Mouse (Mus musculus) midbrain, embryonic 11.5 days (tissue): Measurements from ENCODE around the gene Camta2. TPM values are rescaled to one million over a fixed set of nuclear protein-coding genes. Genes with fewer than 3 reads are reported as not detected.
A peak's percentile ranks its signal among the peaks of the same experiment; 100 is the strongest.

Experiments
- ATAC-seq: fragments of 200-750 bp; cut with Nextera tagmentation; 2 replicates; pipeline ENCODE4 v1.8.0; 2017; ENCODE audit warnings: moderate TSS enrichment, moderate library complexity; ENCODE audit not compliant: low FRiP score
- DNase-seq: peaks from one replicate; pipeline ENCODE4 v3.0.0; 2015; ENCODE audit warnings: low spot score; ENCODE audit errors: missing footprints
- H3K27ac ChIP-seq: fragments of 300-500 bp; sonication (generic); 2 replicates; pipeline ENCODE4 v1.5.1; 2014; ENCODE audit warnings: low read depth, low read length
- H3K27me3 ChIP-seq: fragments of 300-500 bp; sonication (generic); 2 replicates; pipeline ENCODE4 v1.6.1; 2014; ENCODE audit warnings: mild to moderate bottlenecking, low read length, moderate library complexity, mixed read lengths; ENCODE audit not compliant: control insufficient read depth, insufficient read depth
- H3K36me3 ChIP-seq: fragments of 300-500 bp; sonication (generic); 2 replicates; pipeline ENCODE4 v1.6.1; 2014; ENCODE audit warnings: mild to moderate bottlenecking, low read length, moderate library complexity, mixed read lengths; ENCODE audit not compliant: control insufficient read depth, insufficient read depth
- H3K4me1 ChIP-seq: fragments of 300-500 bp; sonication (generic); 2 replicates; pipeline ENCODE4 v1.6.1; 2014; ENCODE audit warnings: low read length; ENCODE audit not compliant: control insufficient read depth, insufficient read depth
- H3K4me2 ChIP-seq: fragments of 300-500 bp; sonication (generic); 2 replicates; pipeline ENCODE4 v1.6.1; 2014; ENCODE audit warnings: mild to moderate bottlenecking, moderate library complexity
- H3K4me3 ChIP-seq: fragments of 300-500 bp; sonication (generic); 2 replicates; pipeline ENCODE4 v1.5.1; 2014; ENCODE audit warnings: low read depth, low read length
- H3K9ac ChIP-seq: fragments of 300-500 bp; sonication (generic); 2 replicates; pipeline ENCODE4 v1.6.1; 2014; ENCODE audit warnings: low read length
- H3K9me3 ChIP-seq: fragments of 300-500 bp; sonication (generic); 2 replicates; pipeline ENCODE4 v1.6.1; 2016; ENCODE audit warnings: low read length; ENCODE audit not compliant: control insufficient read depth
- WGBS: fragments of 180-500 bp; shearing (Covaris S2); extraction: QIAGEN DNeasy Blood & Tissue Kit; methylation state at CpG from one replicate; pipeline ENCODE4 v1.1.7; 2014; 5-methylcytosine and 5-hydroxymethylcytosine counted together
- polyA plus RNA-seq: library from polyadenylated mRNA; unstranded; fragments of >200 nt; fragmentation: Nextera tagmentation; extraction: Ambion mirVana; gene quantifications from 2 replicates; pipeline ENCODE4 v1.2.1, GENCODE M21; 2014

Camta2 gene
- polyA plus RNA-seq, 1 experiment from 2014 or later, result 6.7 TPM

GRCm38 (mm10) chr11:70670483-70670882, 17.4 kb downstream of the Camta2 start:
- Histone ChIP-seq H3K4me1 (peaks cover 19% of the 10 kb centered on the region), H3K9me3 (no peaks in the 10 kb centered on the region), H3K27me3 (no peaks in the 10 kb centered on the region), H3K27ac (peak overlapping the region; percentile 94), H3K4me2 (peak overlapping the region; percentile 97), H3K4me3 (peak overlapping the region; percentile 58), H3K9ac (peak overlapping the region; percentile 87), H3K36me3 (0 out of 2 replicates have a peak, but pooled peaks cover 3% of the 10 kb centered on the region)
- ATAC-seq, result no peak
- 47% methylated on average over 14 of the region's 14 CpGs for WGBS
- no peak for DNase-seq

- peak; percentile 97 for DNase-seq
- Histone ChIP-seq H3K4me2 (peak overlapping the region; percentile 97), H3K9me3 (no peaks in the 10 kb centered on the region), H3K4me3 (peak overlapping the region; percentile 58), H3K27ac (peak overlapping the region; percentile 94), H3K36me3 (0 out of 2 replicates have a peak, but pooled peaks cover 7% of the 10 kb centered on the region), H3K27me3 (no peaks in the 10 kb centered on the region), H3K4me1 (peaks cover 19% of the 10 kb centered on the region), H3K9ac (peak overlapping the region; percentile 87)
- WGBS, result under 1% methylated on average over 31 of the region's 31 CpGs
- ATAC-seq, result peak; percentile 36
Measured at GRCm38 (mm10) chr11:70669582-70670345, 18.1 kb downstream of the Camta2 start.

GRCm38 (mm10) chr11:70668771-70669505, 19.0 kb downstream of the Camta2 start, which contains the start of gene Spag7:
Gene Spag7 (minus strand): TSS chr11:70669416.
- under 1% methylated on average over 44 of the region's 44 CpGs for WGBS
- Histone ChIP-seq H3K4me2 (peak within 1 kb of the TSS; percentile 97), H3K4me1 (peaks cover 19% of the 10 kb centered on the region), H3K9ac (peak within 1 kb of the TSS; percentile 87), H3K36me3 (peaks cover 11% of the 10 kb centered on the region), H3K27me3 (no peaks in the 10 kb centered on the region), H3K9me3 (no peaks in the 10 kb centered on the region), H3K27ac (peak within 1 kb of the TSS; percentile 94), H3K4me3 (peak within 1 kb of the TSS; percentile 58)
- ATAC-seq (peak; percentile 94), DNase-seq (peak; percentile 100)

GRCm38 (mm10) chr11:70668335-70668770, 19.6 kb downstream of the Camta2 start:
- H3K4me1 ChIP-seq, result peaks cover 19% of the 10 kb centered on the region
- no peaks in the 10 kb centered on the region for H3K27me3 ChIP-seq
- H3K27ac ChIP-seq, result peak overlapping the region; percentile 55; the same call in 1 of the 2 replicates
- DNase-seq, result peak; percentile 97
- peak overlapping the region; percentile 58 for H3K4me3 ChIP-seq
- peak; percentile 47 for ATAC-seq
- H3K9me3 ChIP-seq, result no peaks in the 10 kb centered on the region
- peaks cover 11% of the 10 kb centered on the region for H3K36me3 ChIP-seq
- peak overlapping the region; percentile 97 for H3K4me2 ChIP-seq
- 2% methylated on average over 15 of the region's 15 CpGs for WGBS
- H3K9ac ChIP-seq, result peak overlapping the region; percentile 53; the same call in 1 of the 2 replicates

GRCm38 (mm10) chr11:70667271-70668150, 20.4 kb downstream of the Camta2 start:
- Histone ChIP-seq H3K4me2 (peak overlapping the region; percentile 97), H3K4me1 (peaks cover 19% of the 10 kb centered on the region), H3K4me3 (peak overlapping the region; percentile 58; the same call in 1 of the 2 replicates), H3K27me3 (no peaks in the 10 kb centered on the region), H3K9me3 (no peaks in the 10 kb centered on the region), H3K36me3 (peaks cover 16% of the 10 kb centered on the region), H3K9ac (peak overlapping the region; percentile 53; the same call in 1 of the 2 replicates), H3K27ac (no peak overlapping the region)
- DNase-seq (no peak), ATAC-seq (no peak)
- WGBS, result 79% methylated on average over 14 of the region's 14 CpGs

- H3K27me3 ChIP-seq, result no peaks in the 10 kb centered on the region
- ATAC-seq, result no peak
- H3K4me1 ChIP-seq, result peaks cover 19% of the 10 kb centered on the region
- no peaks in the 10 kb centered on the region for H3K9me3 ChIP-seq
- no peak overlapping the region for H3K9ac ChIP-seq
- H3K36me3 ChIP-seq, result peaks cover 15% of the 10 kb centered on the region
- H3K4me3 ChIP-seq, result no peak overlapping the region
- H3K4me2 ChIP-seq, result no peak overlapping the region
- H3K27ac ChIP-seq, result no peak overlapping the region
- WGBS, result 96% methylated on average over 8 of the region's 8 CpGs
- no peak for DNase-seq
Measured at GRCm38 (mm10) chr11:70666687-70667086, 21.2 kb downstream of the Camta2 start.

- Histone ChIP-seq H3K27ac (no peak overlapping the region), H3K4me3 (no peak overlapping the region), H3K4me1 (peaks cover 7% of the 10 kb centered on the region; the same call in 1 of the 2 replicates), H3K9me3 (no peaks in the 10 kb centered on the region), H3K9ac (no peak overlapping the region), H3K4me2 (no peak overlapping the region), H3K27me3 (no peaks in the 10 kb centered on the region), H3K36me3 (peaks cover 14% of the 10 kb centered on the region)
- ATAC-seq (no peak), DNase-seq (no peak)
- WGBS, result 95% methylated on average over 9 of the region's 9 CpGs
Measured at GRCm38 (mm10) chr11:70664741-70665140, 23.2 kb downstream of the Camta2 start.

- H3K4me1 ChIP-seq, result peaks cover 7% of the 10 kb centered on the region; the same call in 1 of the 2 replicates
- 95% methylated on average over 6 of the region's 6 CpGs for WGBS
- no peak overlapping the region for H3K27ac ChIP-seq
- no peak overlapping the region for H3K4me2 ChIP-seq
- no peaks in the 10 kb centered on the region for H3K9me3 ChIP-seq
- DNase-seq, result no peak
- H3K36me3 ChIP-seq, result peaks cover 14% of the 10 kb centered on the region
- ATAC-seq, result no peak
- no peak overlapping the region for H3K4me3 ChIP-seq
- no peak overlapping the region for H3K9ac ChIP-seq
- no peaks in the 10 kb centered on the region for H3K27me3 ChIP-seq
Measured at GRCm38 (mm10) chr11:70663957-70664356, 23.9 kb downstream of the Camta2 start.
